Mouse (Mus musculus): ENCODE data around the gene Esp36.
"Not testable (repeated sequence)": the region's sequence is repeated elsewhere in the genome, so short reads cannot be mapped to it uniquely, and the experiment has no call there.

Esp36 gene

DNA sequence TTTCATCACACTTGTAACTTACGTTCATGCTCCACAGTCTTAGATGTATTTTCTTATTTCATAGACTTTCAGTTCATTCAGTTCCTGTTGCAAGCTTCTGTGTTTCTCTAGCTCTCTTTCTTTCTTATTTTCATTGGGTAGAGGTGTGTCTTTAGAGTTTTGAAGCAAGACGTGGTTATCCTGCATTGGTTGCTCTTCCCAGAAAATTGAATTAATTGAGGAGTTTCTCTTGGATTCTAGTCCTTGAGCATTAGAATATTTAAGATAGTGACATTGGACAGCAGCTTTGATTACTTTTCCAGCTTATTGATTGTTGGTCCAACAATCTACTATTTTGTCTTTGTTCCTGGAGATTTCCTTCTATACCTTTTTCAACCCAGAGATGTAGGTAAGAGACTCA, at the start of gene Esp36:
Esp36 (minus strand) TSS at position 101 of the 400 bp plus-strand sequence.
- no peak for DNase-seq (ENCODE audit: extremely low read depth, low read depth, low spot score)

DNA sequence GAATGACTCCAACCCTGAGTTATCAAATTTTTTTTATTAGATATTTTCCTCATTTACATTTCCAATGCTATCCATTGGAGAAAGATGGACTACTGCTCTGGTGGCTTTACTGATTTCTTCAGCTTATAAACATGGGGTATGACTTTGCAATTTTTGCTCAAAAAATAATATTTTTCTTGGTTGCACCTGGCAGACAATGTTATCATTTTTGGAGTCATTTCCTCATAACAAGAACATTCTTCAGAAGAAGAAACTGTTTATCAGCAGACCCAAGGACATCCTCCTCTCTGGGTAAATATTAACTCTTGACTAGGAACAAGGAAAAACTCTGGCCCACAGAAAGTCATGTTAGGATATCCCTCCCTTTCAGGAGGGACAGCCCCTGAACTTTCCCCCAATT, 36.2 kb upstream of the Esp36 start:
- DNase-seq (ENCODE audit: extremely low read depth, low read depth, low spot score), result not testable (repeated sequence)

DNA sequence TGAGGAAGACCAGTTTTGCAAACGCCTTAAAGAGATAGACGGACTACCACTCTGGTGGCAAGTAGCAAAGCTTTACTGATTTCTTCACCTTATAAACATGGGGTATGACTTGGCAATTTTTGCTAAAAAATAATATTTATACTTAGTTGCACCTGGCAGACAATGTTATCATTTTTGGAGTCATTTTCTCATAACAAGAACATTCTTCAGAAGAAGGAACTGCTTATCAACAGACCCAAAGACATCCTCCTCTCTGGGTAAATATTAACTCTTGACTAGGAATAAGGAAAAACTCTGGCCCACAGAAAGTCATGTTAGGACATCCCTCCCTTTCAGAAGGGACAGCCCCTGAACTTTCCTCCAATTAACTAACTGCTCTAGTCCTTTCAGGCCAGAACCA, 30.7 kb upstream of the Esp36 start:
- DNase-seq (ENCODE audit: extremely low read depth, low read depth, low spot score), result no peak

DNA sequence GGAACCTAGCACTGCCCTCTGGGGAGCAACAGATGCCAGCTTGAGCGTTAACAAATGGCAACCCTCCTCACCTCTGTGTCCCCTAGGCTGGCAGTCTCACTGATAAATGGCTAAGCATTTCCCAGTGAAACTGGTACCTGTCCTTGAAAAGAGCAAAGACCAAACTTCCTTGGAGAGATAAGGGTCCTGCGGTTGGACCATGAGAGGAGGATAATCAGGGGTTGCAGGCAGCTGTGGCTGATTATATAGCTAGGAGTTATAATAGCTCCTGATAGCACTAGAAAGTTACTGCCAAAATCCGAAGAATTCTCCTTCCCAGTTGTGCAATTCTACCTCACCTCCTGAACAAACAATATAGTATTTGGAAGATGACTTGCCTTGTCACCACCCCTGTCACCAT, 13.8 kb downstream of the Esp36 start:
- no peak for DNase-seq (ENCODE audit: extremely low read depth, low read depth, low spot score)

DNA sequence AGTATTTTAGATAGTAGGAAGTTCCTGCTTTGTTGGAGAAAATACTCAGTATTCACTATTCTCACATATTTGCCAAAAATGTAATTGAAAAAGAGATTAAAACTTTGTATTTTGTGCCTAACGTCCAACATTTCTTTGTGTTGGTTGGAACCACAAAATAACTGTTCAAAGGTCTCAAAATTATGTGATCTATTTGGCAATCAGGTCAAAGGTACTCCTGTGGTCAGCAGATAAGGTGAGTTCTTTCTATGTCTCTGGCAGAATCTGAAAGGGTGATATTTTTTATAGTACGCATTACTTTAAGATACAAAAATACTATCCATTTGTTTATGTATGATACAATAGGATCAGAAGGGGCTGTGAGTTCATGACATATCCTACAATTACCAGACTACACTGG, 28.2 kb downstream of the Esp36 start:
- DNase-seq (ENCODE audit: extremely low read depth, low read depth, low spot score), result no peak

Measured in fat pad, adult 2 months (tissue).